Mouse (Mus musculus) forebrain, embryonic 12.5 days (tissue): ENCODE results near the gene Abhd14a. TPM values are rescaled to one million over a fixed set of nuclear protein-coding genes. Genes with fewer than 3 reads are reported as not detected.

ENCODE experiments used
- ATAC-seq: fragments of 200-750 bp; cut with Nextera tagmentation; 2 replicates; pipeline ENCODE4 v1.8.0; 2017; ENCODE audit warnings: moderate TSS enrichment; ENCODE audit not compliant: low FRiP score
- H3K27ac ChIP-seq: fragments of 300-500 bp; sonication (generic); 2 replicates; pipeline ENCODE4 v1.5.1; 2016; ENCODE audit warnings: mild to moderate bottlenecking
- H3K27me3 ChIP-seq: fragments of 300-500 bp; sonication (generic); 2 replicates; pipeline ENCODE4 v1.6.1; 2016; ENCODE audit warnings: mild to moderate bottlenecking
- H3K36me3 ChIP-seq: fragments of 300-500 bp; sonication (generic); replicated peaks from 2 replicates; pipeline ENCODE4 v1.6.1; 2016; ENCODE audit warnings: mild to moderate bottlenecking
- H3K4me1 ChIP-seq: fragments of 300-500 bp; sonication (generic); 2 replicates; pipeline ENCODE4 v1.6.1; 2016
- H3K4me2 ChIP-seq: fragments of 300-500 bp; sonication (generic); 2 replicates; pipeline ENCODE4 v1.6.1; 2016; ENCODE audit warnings: mild to moderate bottlenecking, moderate library complexity
- H3K4me3 ChIP-seq: fragments of 300-500 bp; sonication (generic); replicated peaks from 2 replicates; pipeline ENCODE4 v1.5.1; 2016; ENCODE audit warnings: mild to moderate bottlenecking
- H3K9ac ChIP-seq: fragments of 300-500 bp; sonication (generic); 2 replicates; pipeline ENCODE4 v1.6.1; 2016; ENCODE audit warnings: mild to moderate bottlenecking
- H3K9me3 ChIP-seq: fragments of 300-500 bp; sonication (generic); 2 replicates; pipeline ENCODE4 v1.6.1; 2016
- WGBS: fragments of 180-500 bp; shearing (Covaris S2); methylation state at CpG from one replicate; pipeline ENCODE4 v1.1.7; 2016; 5-methylcytosine and 5-hydroxymethylcytosine counted together
- polyA plus RNA-seq: library from polyadenylated mRNA; unstranded; fragments of >200 nt; fragmentation: Nextera tagmentation; extraction: Ambion mirVana; gene quantifications from 2 replicates; pipeline ENCODE4 v1.2.1, GENCODE M21; 2016

The Abhd14a gene
- polyA plus RNA-seq, 1 experiment from 2014 or later, result 39.0 TPM

GRCm38 (mm10) chr9:106399808-106400207 is 47.7 kb downstream of the Abhd14a start:
- no peak overlapping the region for H3K4me3 ChIP-seq
- no peak overlapping the region for H3K9ac ChIP-seq
- no peak overlapping the region for H3K27ac ChIP-seq
- no peak for ATAC-seq
- H3K36me3 ChIP-seq, result no peaks in the 10 kb centered on the region
- WGBS, result 80% methylated on average over 3 of the region's 3 CpGs
- no peaks in the 10 kb centered on the region for H3K9me3 ChIP-seq
- H3K27me3 ChIP-seq, result no peaks in the 10 kb centered on the region; the same call in 1 of the 2 replicates
- peaks cover 8% of the 10 kb centered on the region for H3K4me1 ChIP-seq
- no peak overlapping the region for H3K4me2 ChIP-seq

- 87% methylated on average over 9 of the region's 9 CpGs for WGBS
- no peak overlapping the region for H3K9ac ChIP-seq
Measured at GRCm38 (mm10) chr9:106398667-106399311, 48.7 kb downstream of the Abhd14a start.

GRCm38 (mm10) chr9:106397733-106398132 is 49.7 kb downstream of the Abhd14a start:
- ATAC-seq, result no peak
- 84% methylated on average over 4 of the region's 4 CpGs for WGBS
- no peaks in the 10 kb centered on the region; the same call in 1 of the 2 replicates for H3K27me3 ChIP-seq
- H3K4me2 ChIP-seq, result no peak overlapping the region
- no peaks in the 10 kb centered on the region for H3K9me3 ChIP-seq
- no peaks in the 10 kb centered on the region for H3K36me3 ChIP-seq
- peaks cover 17% of the 10 kb centered on the region for H3K4me1 ChIP-seq
- H3K27ac ChIP-seq, result no peak overlapping the region
- H3K9ac ChIP-seq, result no peak overlapping the region
- H3K4me3 ChIP-seq, result no peak overlapping the region

More at GRCm38 (mm10) chr9:106398667-106399311, 48.7 kb downstream of the Abhd14a start:
- Histone ChIP-seq H3K27ac (no peak overlapping the region), H3K4me2 (no peak overlapping the region), H3K36me3 (no peaks in the 10 kb centered on the region), H3K27me3 (no peaks in the 10 kb centered on the region; the same call in 1 of the 2 replicates), H3K4me3 (no peak overlapping the region), H3K9me3 (no peaks in the 10 kb centered on the region), H3K4me1 (peaks cover 17% of the 10 kb centered on the region)
- no peak for ATAC-seq

- ATAC-seq, result peak; percentile 64
- H3K9me3 ChIP-seq, result no peaks in the 10 kb centered on the region
- H3K4me3 ChIP-seq, result no peak overlapping the region
Measured at GRCm38 (mm10) chr9:106394649-106395602, 52.6 kb downstream of the Abhd14a start.

DNA sequence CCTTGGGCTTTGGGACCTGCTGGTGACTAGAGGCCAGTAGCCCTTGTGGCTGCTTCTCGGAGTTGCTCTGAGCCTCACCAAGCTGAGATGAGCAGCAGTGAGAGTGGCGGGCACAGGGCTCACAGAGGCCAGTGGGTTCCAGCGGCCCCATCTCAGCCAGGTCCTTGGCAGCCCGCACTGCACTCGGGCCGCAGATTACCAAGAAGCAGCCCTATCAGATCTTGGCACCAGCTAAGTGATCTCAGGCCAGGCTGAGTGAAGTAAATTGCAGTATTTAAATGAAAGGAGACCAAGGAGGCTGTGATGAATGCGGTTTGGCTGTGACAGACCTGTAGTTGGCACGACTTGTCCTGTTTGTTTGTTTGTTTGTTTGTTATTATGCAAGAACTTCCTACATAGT is 53.9 kb downstream of the Abhd14a start:
- H3K36me3 ChIP-seq, result no peaks in the 10 kb centered on the region
- H3K9ac ChIP-seq, result no peak overlapping the region
- 86% methylated on average over 8 of the region's 8 CpGs for WGBS
- no peak overlapping the region for H3K27ac ChIP-seq
- ATAC-seq, result no peak
- no peak overlapping the region for H3K4me3 ChIP-seq
- no peaks in the 10 kb centered on the region for H3K9me3 ChIP-seq
- H3K27me3 ChIP-seq, result no peaks in the 10 kb centered on the region; the same call in 1 of the 2 replicates
- peaks cover 19% of the 10 kb centered on the region for H3K4me1 ChIP-seq
- no peak overlapping the region for H3K4me2 ChIP-seq

More at GRCm38 (mm10) chr9:106394649-106395602, 52.6 kb downstream of the Abhd14a start:
- H3K36me3 ChIP-seq, result no peaks in the 10 kb centered on the region
- 35% methylated on average over 11 of the region's 11 CpGs for WGBS
- peaks cover 19% of the 10 kb centered on the region for H3K4me1 ChIP-seq
- H3K27ac ChIP-seq, result peak overlapping the region; percentile 51; the same call in 1 of the 2 replicates
- no peak overlapping the region for H3K4me2 ChIP-seq
- no peak overlapping the region for H3K9ac ChIP-seq
- H3K27me3 ChIP-seq, result no peaks in the 10 kb centered on the region; the same call in 1 of the 2 replicates

DNA sequence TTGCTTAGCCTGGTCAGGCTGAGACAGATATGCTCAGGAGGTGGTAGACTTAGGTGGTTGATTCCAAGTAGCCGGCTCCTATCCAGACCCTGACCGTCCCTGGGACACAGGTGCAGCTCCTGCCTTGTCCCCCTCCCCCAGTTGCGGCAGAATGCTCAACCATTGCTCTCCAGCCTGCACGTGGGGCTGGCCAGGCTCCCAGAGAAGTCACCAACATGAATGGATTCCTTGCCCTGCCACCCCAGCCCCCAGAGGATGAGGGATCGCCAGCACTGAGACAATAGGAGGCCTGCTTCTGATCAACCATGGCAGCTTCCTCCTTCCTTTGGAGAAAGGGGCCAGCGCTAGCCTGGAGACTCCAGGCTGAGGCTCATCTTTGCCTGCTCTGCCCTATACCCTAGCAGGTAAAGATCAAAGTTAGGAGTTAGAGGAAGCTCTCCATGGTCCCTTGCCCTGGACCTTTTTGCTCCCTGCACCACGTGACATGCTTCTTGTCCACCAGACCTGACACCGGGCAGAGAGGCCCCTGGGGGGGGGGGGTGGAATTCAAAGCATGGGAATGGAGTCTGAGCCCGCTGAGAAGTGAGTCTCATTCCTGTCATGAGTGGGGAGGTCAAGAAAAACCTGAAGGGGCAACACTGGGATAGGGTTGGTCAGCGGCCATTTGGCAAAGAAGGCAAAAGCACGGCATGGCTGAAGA is 54.5 kb downstream of the Abhd14a start:
- H3K4me3 ChIP-seq, result no peak overlapping the region
- no peak overlapping the region for H3K4me2 ChIP-seq
- no peak for ATAC-seq
- H3K4me1 ChIP-seq, result peaks cover 19% of the 10 kb centered on the region
- no peak overlapping the region for H3K27ac ChIP-seq
- H3K27me3 ChIP-seq, result no peaks in the 10 kb centered on the region; the same call in 1 of the 2 replicates
- WGBS, result 84% methylated on average over 11 of the region's 11 CpGs
- H3K9ac ChIP-seq, result no peak overlapping the region
- H3K36me3 ChIP-seq, result no peaks in the 10 kb centered on the region
- H3K9me3 ChIP-seq, result no peaks in the 10 kb centered on the region

Other genes starting within 250 kb of the Abhd14a start
- 29.6 and 33.3 TPM in 2 replicates for gene Ppm1m, start 247.9 kb downstream of the Abhd14a start, polyA plus RNA-seq
- gene Twf2, start 244.6 kb downstream of the Abhd14a start, polyA plus RNA-seq, result 53.9 and 59.3 TPM in 2 replicates
- not detected in 2 replicates for gene Tlr9, start 225.1 kb downstream of the Abhd14a start, polyA plus RNA-seq
- gene Alas1, start 199.0 kb downstream of the Abhd14a start, polyA plus RNA-seq, result 78.0 and 79.0 TPM in 2 replicates
- gene Poc1a, start 166.6 kb downstream of the Abhd14a start, polyA plus RNA-seq, result 23.4 and 23.8 TPM in 2 replicates
- gene Dusp7, start 79.0 kb downstream of the Abhd14a start, polyA plus RNA-seq, result 12.1 and 16.3 TPM in 2 replicates
- gene Rpl29, start 18.2 kb downstream of the Abhd14a start, polyA plus RNA-seq, result 757 and 770 TPM in 2 replicates
- 38.0 and 42.6 TPM in 2 replicates for gene Acy1, start 9.4 kb downstream of the Abhd14a start, polyA plus RNA-seq
- 4.4 TPM in 2 replicates for gene Abhd14b, start 219 bp downstream of the Abhd14a start, polyA plus RNA-seq
- gene Pcbp4, start 5.6 kb upstream of the Abhd14a start, polyA plus RNA-seq, result 299 and 311 TPM in 2 replicates
- 0.26 and 0.55 TPM in 2 replicates for gene Gpr62, start 18.3 kb upstream of the Abhd14a start, polyA plus RNA-seq
- gene Rrp9, start 28.3 kb upstream of the Abhd14a start, polyA plus RNA-seq, result 52.3 and 56.0 TPM in 2 replicates
- gene Parp3, start 29.3 kb upstream of the Abhd14a start, polyA plus RNA-seq, result 0.83 and 1.3 TPM in 2 replicates
- gene Iqcf1, start 52.3 kb upstream of the Abhd14a start, polyA plus RNA-seq, result not detected in 2 replicates
- not detected in 2 replicates for gene Iqcf5, start 66.9 kb upstream of the Abhd14a start, polyA plus RNA-seq
- gene Iqcf3, start 114.0 kb upstream of the Abhd14a start, polyA plus RNA-seq, result not detected in 2 replicates
- not detected in 2 replicates for gene Iqcf4, start 123.3 kb upstream of the Abhd14a start, polyA plus RNA-seq
- not detected in 2 replicates for gene Iqcf6, start 178.9 kb upstream of the Abhd14a start, polyA plus RNA-seq
- 3.4 and 5.7 TPM in 2 replicates for gene Grm2, start 208.4 kb upstream of the Abhd14a start, polyA plus RNA-seq
- 24.9 and 30.4 TPM in 2 replicates for gene Tex264, start 238.2 kb upstream of the Abhd14a start, polyA plus RNA-seq